Mouse (Mus musculus) urinary bladder, postnatal 36 days (tissue): ENCODE measurements around the gene Hecw2.

Source experiments
- DNase-seq, 2 experiments: peaks; one replicate each; pipeline ENCODE4 v3.0.0; 2022; ENCODE audit warnings: low spot score in 2 of 2, mixed read lengths in 1 of 2

The Hecw2 gene

DNA sequence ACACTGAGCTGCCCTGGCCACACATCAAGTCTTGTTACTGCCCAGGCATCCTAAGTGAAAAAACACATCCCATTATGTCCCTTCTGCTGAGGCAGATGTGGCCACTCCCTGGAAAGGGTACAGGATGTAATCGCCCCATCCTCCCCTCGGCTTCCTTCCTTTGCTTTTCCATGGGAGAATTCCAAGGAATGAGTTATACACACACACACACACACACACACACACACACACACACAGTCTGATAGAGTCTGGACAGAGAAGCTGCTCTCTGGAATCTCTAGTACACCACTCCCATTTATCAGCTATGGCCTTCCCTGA lies 216.5 kb downstream of the Hecw2 start:
- peak in 1 of 2 experiments; percentile 24 for DNase-seq

DNA sequence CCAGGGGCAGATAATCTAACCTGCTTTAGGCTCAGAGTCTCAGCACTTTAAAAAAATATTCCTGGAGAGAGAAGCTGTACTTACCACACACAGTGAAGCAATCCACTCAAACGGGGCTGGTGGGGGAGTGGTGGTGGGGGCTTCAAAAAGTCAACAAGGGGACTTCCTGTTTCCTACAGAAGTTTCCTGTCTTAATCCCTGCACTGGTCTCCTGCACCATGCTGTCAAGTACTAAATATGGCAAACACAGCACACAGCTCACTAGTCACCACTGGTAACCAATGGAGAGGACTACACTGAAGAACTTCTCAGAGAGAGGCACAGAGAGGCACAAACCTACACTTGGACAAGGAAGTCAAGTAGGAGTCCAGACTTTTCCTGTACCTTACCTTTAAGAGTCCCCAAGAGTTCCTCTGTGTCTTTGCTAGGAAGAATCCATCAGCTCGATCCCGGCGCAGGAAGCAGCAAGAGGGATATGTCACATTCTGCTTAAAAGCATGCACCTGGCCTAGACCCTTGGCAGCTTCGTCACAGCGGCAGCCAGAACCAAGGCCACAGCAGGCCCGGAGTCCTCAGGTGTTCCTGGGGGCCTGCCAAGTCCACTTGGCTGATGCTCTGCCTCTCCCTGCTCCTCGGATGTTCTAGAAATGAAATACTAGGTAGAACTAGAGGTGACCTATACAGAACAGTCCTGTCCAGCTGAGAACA lies 217.0 kb downstream of the Hecw2 start:
- no peak for DNase-seq

GRCm38 (mm10) chr1:53976721-53977120 lies 218.2 kb downstream of the Hecw2 start:
- DNase-seq = no peak

GRCm38 (mm10) chr1:53976100-53976499 lies 218.9 kb downstream of the Hecw2 start:
- no peak for DNase-seq

DNA sequence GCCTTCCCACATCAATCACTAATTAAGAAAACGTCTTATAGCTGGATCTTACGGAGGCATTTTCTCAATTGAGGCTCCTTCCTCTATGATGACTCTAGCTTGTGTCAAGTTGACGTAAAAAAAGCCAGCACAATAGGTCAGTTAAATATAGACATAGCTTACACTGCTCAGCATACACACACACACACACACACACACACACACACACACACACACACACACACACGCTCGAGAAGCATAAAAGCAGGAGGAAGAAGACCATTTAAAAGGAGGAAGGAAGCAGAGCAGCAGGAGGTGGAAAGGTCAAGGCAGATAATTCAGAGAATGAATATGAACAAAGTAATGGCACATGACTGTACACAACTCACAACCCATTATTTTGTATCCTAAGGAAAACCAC lies 220.0 kb downstream of the Hecw2 start:
- DNase-seq = no peak

DNA sequence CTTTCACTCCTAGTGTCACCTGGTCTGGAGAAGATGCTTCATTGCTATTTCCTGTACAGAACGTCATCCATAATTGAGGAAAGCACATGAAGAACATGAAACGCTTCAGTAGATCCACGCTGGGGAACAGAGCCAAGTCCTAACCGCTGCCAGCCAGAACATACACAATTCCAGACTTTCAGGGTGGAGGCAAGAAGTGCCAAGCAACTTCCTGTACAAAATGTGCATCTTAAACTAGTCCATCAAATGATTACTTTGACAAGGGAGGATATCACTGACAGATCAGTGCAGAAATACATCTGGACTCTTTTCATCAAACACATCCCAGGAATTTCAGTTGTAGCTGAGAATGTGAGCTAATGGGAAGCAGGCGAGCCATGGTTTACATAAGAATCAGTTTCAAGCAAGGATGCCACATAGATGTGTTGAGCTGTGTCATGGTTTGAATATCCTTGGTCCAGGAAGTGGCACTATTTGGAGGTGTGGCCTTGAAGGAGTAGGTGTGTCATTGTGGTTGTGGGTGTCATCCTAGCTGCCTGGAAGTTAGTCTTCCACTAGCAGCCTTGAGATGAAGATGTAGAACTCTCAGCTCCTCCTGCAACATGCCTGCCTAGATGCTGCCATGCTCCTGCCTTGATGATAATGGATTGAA lies 224.5 kb downstream of the Hecw2 start:
- no peak for DNase-seq

- no peak for DNase-seq
These were observed 242.6 kb downstream of the Hecw2 start for GRCm38 (mm10) chr1:53952395-53952794.

GRCm38 (mm10) chr1:53945815-53946214 lies 249.2 kb downstream of the Hecw2 start:
- DNase-seq = no peak

DNA sequence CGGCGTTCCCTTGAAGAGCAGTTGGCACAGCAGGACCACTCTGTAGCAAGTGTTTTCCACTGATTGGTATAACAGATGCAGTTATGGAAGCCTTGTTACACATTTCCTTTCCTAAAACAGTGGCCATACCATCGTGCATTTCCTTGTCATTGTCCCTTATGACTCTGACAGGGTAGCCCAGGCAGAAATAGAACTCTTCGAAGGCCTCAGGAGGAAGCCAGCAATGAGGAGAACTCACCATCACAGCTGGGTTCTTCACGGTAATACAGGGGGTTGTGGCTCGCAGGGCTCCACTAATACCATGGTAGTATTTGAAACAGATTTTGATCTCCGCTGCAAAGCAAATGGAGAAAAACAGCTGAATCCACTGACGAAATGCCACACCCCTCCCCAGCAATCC lies 252.5 kb downstream of the Hecw2 start:
- no peak for DNase-seq

DNA sequence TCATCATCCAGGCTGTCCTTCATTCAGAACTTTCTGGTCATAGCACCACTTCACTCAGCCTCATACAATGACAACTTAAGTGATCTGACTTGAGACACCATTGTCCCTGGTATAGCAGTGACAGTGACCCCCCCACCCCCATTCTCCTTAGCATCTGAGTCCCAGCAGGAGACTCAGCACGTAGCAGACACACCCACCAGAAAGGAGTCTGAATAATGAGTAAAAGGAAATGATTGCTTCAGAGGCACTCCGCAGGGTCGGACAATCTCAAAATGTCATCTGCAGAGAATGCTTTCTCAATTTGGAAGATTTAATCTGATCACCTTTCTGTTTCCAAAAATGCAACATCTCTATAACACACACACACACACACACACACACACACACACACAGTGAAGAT lies 253.4 kb downstream of the Hecw2 start:
- DNase-seq = no peak

DNA sequence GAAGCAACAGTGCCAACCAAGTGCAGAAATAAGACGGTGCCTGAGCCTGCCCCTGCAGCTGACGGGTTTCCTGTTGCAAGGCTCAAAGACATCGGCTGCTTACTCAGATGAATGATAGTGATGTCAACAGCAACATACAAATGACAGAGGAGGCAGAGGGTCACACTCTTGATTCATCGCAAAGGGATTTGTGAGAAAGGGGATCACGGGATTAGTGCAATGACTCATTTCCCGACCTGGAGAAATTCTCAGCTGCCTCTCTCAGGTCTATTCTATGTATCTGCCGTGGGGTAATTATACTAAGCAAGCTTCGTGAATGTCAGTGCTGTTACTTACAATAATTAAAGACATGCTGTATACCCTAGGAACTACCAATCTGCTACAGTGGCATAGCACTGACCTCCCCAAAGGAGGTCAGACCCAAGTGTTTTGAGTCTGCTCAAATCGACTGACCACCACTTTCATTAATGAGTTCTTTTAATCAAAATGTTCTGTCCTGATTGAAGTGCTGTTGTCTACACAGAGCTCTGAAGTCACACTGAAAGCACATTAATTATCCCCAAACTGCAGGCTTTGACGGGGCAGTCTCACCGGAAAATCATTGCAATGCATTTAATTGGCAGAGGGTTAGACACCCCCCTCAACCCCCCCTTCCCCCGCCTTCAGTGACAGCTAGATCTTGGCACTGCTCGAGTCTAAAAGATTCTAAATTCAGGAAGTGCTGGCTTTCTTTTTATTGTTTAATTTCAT lies 254.5 kb downstream of the Hecw2 start:
- peak in 1 of 2 experiments; percentile 7 for DNase-seq

- no peak for DNase-seq
These were observed 255.7 kb downstream of the Hecw2 start for GRCm38 (mm10) chr1:53939291-53939690.

DNA sequence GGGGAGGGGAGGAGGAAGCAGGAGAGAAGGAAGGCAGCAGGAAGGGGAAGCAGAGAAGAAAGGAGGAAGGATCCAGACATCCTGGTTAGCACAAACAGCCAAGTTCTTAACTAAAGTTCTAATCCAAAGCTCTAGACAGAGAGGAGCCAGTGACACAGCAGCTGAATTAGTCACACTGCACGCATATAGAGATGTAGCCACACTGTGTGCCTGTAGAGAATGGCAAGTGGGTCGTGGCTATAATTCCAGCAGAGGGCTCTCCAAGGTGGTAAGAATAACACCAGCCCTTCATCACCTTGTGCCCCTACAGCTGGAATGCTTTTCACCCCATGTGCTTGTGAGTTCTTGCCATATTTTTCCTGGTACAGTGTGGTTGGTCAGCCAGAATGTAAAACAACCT lies 261.7 kb downstream of the Hecw2 start:
- no peak for DNase-seq

GRCm38 (mm10) chr1:53931314-53931713 lies 263.7 kb downstream of the Hecw2 start:
- no peak for DNase-seq

DNA sequence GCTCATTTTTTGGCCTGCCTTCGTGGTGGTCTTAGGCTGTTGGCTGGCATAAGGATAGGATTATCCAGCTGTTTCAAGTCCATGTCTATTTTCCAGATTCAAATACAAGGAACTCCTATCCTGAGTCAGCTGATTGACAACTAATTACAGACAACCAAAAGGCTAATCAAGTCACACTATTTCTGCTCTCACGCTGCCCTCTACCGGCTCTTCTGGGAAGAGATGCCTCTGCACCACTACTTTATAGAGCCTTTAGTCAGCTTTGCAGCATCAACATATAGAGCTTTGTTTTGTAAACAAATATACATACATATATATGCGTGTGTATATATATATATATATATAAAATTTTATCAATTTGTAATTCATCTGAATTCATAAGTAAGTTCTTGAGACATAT lies 267.4 kb downstream of the Hecw2 start:
- DNase-seq = peak; percentile 28 to 32

DNA sequence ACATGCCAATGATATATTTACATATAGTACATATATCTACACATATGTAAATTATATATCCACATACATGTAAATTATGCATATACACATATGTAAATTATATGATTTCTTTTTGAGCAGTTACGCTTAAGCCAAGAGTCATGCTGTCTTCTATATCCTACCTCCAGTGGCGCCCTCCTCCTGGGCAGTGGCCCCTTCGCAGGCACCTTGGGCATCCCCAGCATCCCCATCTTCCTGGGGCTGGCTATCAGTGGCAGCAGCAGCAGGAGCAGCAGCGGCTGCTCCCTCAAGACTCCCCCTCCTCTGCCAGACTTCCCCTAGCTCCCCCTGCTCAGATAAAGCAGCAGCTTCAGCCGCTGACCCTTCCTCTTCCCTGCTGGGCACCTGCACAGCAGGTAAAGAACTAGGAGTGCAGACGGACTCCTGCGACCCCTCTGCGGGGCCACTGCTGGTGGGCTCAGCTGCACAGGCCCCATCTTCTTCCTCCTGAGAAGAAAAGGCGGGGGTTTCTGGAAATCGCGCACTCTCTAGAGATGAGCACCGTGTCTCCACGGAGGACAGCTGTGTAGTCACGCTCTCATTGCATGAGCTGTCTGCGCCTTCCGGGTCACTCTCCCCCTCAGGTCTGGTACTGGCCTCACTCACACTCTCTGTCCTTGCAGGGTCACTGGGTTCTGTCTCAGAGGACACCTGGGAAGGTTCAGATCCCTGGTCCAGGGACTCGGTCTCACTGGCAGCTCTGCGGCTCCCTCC lies 269.6 kb downstream of the Hecw2 start:
- no peak for DNase-seq

DNA sequence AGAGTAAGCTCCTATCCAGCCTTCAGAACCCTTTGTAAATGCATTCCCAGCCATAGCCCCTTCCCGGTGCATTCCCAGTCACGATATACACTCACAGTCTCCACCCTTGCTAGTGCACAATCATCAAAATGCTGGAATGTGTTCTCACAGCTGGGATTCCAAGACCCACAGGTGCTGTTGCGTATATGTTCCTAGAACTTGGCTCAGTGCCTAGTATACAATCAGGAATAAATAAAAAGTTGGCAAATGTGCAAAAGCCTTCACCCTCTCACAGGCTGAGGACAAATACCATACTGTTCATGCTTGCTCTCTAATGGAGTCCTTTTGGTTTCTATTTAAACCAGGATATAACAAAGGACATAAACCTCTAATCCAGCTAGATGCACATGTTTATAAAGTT lies 283.1 kb downstream of the Hecw2 start:
- DNase-seq = no peak

DNA sequence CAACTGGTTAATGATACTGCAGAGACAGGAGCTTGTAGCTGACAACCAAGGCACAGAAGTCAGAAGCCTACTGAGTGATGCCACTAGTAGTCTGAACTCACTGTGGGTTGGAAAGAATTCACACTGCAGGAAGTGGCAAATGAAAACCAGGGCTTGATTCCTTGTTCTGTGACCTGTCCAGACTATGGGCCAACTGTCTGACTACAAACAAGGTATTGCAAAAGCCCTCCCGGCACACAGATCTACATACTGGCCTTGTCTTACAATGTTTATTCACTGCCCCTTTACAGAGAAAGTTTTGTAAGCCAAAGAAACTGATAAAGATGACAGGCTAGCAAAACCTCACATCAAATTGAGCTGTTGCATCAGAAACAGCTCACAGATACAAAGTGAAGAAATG lies 284.7 kb downstream of the Hecw2 start:
- no peak for DNase-seq

DNA sequence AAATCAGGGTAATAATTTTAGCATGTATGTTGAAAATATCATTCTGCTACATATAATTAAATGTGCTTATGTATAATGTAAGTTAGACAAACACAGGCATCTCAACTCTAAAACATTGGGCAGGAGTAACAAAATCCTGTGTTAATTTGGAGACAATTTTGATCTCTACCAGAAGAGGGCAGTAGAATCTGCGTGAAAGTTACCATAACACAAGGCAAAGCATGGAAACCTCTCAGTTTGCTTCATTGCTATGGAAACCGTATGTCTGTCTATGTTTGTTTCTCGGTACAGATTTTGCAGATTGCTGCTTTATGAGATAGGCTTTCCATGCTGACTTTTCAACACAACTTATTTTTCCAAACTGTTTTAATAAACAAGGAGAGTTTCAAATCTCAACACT lies 285.9 kb downstream of the Hecw2 start:
- no peak for DNase-seq

- no peak for DNase-seq
These were observed 288.8 kb downstream of the Hecw2 start for GRCm38 (mm10) chr1:53906175-53906574.

DNA sequence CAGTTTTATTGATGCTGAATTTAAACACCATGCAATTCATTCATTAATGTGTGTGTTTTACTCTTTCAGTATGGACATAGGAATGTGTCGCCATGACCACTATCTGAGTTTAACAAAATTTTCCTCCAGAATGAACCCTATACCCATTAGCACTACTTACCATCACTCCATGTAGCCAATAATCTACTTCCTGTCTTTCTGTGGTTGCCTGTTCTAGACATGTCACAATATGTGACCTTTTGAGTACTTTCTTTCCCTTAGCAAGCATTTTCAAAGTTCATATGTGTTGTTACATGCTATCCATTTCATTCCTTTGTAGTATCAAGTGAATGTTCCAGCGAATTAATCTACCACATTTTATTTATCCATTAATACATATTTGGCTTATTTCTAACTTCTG lies 294.6 kb downstream of the Hecw2 start:
- DNase-seq = no peak

DNA sequence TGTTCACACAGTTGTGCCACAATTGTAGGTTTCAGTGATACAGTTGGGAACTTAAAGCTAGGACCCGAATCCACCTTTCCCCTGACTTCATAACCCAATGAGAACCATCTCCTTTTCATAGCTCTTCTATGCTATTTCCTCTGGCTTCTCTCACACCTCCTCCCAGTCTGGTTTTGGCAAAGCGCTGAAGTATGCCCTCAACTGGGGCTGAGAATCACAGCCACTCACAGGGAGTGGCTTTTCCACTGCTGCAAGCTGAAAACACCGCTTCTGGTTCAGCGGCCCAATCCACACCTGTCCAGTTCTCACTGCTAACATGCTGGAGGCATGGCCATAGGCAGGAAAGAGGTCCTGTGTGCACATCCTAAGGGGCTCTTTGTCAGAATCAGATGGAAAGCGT lies 300.7 kb downstream of the Hecw2 start:
- DNase-seq = no peak
